In the genomic region with DNA sequence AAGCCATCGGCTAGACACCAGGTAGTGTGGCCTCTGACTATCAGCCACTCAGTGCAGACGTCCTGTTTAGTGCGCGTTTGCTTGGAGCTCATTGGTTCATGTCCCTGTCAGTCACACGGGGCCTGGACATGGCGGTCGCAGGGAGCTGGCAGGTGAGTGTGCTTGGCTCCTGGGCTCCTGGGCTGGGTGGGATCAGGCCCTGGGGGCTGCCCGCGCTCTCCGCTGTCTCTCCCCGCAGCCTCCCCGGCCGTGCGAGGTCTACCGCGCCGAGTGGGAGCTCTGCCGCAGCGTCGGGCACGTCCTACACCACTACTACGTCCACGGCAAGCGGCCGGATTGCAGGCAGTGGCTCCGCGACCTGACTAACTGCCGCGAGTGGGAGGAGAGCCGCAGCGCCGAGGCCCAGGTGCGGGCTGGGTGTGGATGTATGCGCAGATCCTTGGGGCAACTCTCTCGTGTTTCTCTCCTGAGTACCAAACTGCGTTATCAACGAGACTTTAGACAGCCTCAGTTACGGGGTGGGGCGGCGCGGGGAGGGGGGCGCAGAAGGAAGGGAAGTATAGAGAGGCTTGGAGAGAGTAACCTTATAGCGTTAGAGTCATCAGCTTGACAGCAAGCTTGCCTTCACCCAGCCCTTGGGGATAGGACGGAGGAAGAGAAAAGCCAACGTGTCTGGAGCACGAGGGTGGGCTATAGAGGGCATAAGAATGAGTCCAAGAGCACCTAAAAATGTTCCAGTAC, we compare ENCODE assay signal across 8 mouse cellular contexts. TPM values are rescaled to one million over a fixed set of nuclear protein-coding genes. Genes with fewer than 3 reads are reported as not detected.
DNase-seq lines count a peak whose midpoint lies in the region; ATAC-seq lines count a peak whose summit lies in the region.

A gene (plus strand): TSS at position 111 of the 741 bp plus-strand sequence.
A gene (plus strand): TSS at position 117 of the 741 bp plus-strand sequence.

- under 1% methylated on average over 46 of the region's 46 CpGs for WGBS in intestine, embryonic 14.5 days

- DNase-seq in adrenal gland, adult 18-20 months (ENCODE audit: low spot score in 2 of 2), result peak; percentile 90
- DNase-seq in embryo, embryonic 11 days, result peak; percentile 90
- peak; percentile 91 for DNase-seq in gastrocnemius, postnatal 25 days
- DNase-seq in intestine, embryonic 14.5 days (ENCODE audit: low spot score), result peak; percentile 97
- peak; percentile 94 to 96 for DNase-seq in left cerebral cortex, postnatal 14 days (ENCODE audit: low spot score in 2 of 2)
- peak; percentile 94 for DNase-seq in mesoderm, embryonic 11.5 days (ENCODE audit: low read depth, low spot score)
- peak; percentile 92 to 94 for DNase-seq in right cerebral cortex, postnatal 36 days (ENCODE audit: low spot score in 2 of 2)
- DNase-seq in yolk sac, embryonic 10.5 days (ENCODE audit: low spot score), result peak; percentile 94

- intact Hi-C loops in left cerebral cortex, postnatal 14 days (cut with DNase I), result no loop called here

- peak within 1 kb of the TSS; percentile 63 for H3K4me3 ChIP-seq in intestine, embryonic 14.5 days (ENCODE audit: low read depth, low read length)

- no peaks in the 10 kb centered on the region for H3K27me3 ChIP-seq in intestine, embryonic 14.5 days (replicated peaks; ENCODE audit: control insufficient read depth, insufficient read depth, low read length)

- peaks cover 3% of the 10 kb centered on the region for H3K4me1 ChIP-seq in intestine, embryonic 14.5 days (replicated peaks; ENCODE audit: control insufficient read depth, insufficient read depth, low read length)

- peaks cover 41% of the 10 kb centered on the region for H3K36me3 ChIP-seq in intestine, embryonic 14.5 days (ENCODE audit: control insufficient read depth, insufficient read depth, low read length)

- H3K9ac ChIP-seq in intestine, embryonic 14.5 days (ENCODE audit: low read length), result peak within 1 kb of the TSS; percentile 72

- peak; percentile 97 for ATAC-seq in intestine, embryonic 14.5 days (replicated peaks; ENCODE audit: low FRiP score, low TSS enrichment, low read depth)

- no peaks in the 10 kb centered on the region for H3K9me3 ChIP-seq in intestine, embryonic 14.5 days (ENCODE audit: control insufficient read depth, low read length)

- H3K27ac ChIP-seq in intestine, embryonic 14.5 days (ENCODE audit: low read depth), result peak within 1 kb of the TSS; percentile 40; the same call in 1 of the 2 replicates

- peak within 1 kb of the TSS; percentile 74 for H3K4me2 ChIP-seq in intestine, embryonic 14.5 days (ENCODE audit: low read length)

RNA-seq across cellular contexts. Expression of the first gene that starts in this region (rescaled TPM):
- 10 to 100 TPM in 1 of 2 experiments, 1 to 10 TPM in 1; 9.7 to 18.5 TPM for total RNA-seq in adrenal gland, adult 18-20 months (2021)
- total RNA-seq in gastrocnemius, postnatal 25 days (2021), result 10 to 100 TPM; 17.3 to 17.8 TPM
- polyA plus RNA-seq in intestine, embryonic 14.5 days (2014; fragmentation: Nextera tagmentation; extraction: Ambion mirVana), result 41.1 and 42.9 TPM in 2 replicates
- total RNA-seq in left cerebral cortex, postnatal 14 days (2021), result 10 to 100 TPM; 22.1 to 26.4 TPM

RNA-seq across cellular contexts. Expression of the second gene that starts in this region (rescaled TPM):
- 1 to 10 TPM; 5.3 to 7.5 TPM for total RNA-seq in adrenal gland, adult 18-20 months (2021)
- total RNA-seq in gastrocnemius, postnatal 25 days (2021), result 1 to 10 TPM; 1.3 to 2.3 TPM
- not detected in 2 replicates for polyA plus RNA-seq in intestine, embryonic 14.5 days (2014; fragmentation: Nextera tagmentation; extraction: Ambion mirVana)
- total RNA-seq in left cerebral cortex, postnatal 14 days (2021), result 1 to 10 TPM; 3.3 to 7.7 TPM

Comparison
In these comparisons a context has a peak if more than half of its experiments do, and no peak if none do; other contexts are left out.
1. Peak in every context shown above with its lines: DNase-seq, ATAC-seq, H3K4me3 ChIP-seq and H3K27ac ChIP-seq.